Mouse (Mus musculus) MEL (cell line): ENCODE results near the gene Ccm2. TPM values are rescaled to one million over a fixed set of nuclear protein-coding genes. Genes with fewer than 3 reads are reported as not detected.
A peak's percentile ranks its signal among the peaks of the same experiment; 100 is the strongest.

Source experiments
- DNase-seq: peaks from one replicate; pipeline ENCODE4 v3.0.0; 2011; ENCODE audit warnings: low read depth, low spot score
- H3K27ac ChIP-seq: 2 replicates; pipeline ENCODE4 v1.5.1; 2012; ENCODE audit warnings: low read depth, mild to moderate bottlenecking, control low read depth, low read length, moderate library complexity; ENCODE audit not compliant: control insufficient read depth
- H3K27me3 ChIP-seq, 2 experiments: fragments of 150-350 bp in 1 of 2; sonication (generic) in 1 of 2; 2 replicates each; pipeline ENCODE4 v1.6.1; 2012; ENCODE audit warnings: low read length in 2 of 2, mild to moderate bottlenecking in 2 of 2, improper control_type of control experiment in 1 of 2, moderate library complexity in 1 of 2; ENCODE audit not compliant: insufficient read depth in 2 of 2, control insufficient read depth in 1 of 2
- H3K36me3 ChIP-seq, 2 experiments: 2 replicates each; pipeline ENCODE4 v1.6.1; 2012 to 2014; ENCODE audit warnings: low read length in 2 of 2, improper control_type of control experiment in 1 of 2, inconsistent platforms in 1 of 2, mild to moderate bottlenecking in 1 of 2; ENCODE audit not compliant: insufficient read depth in 2 of 2, control insufficient read depth in 1 of 2
- H3K4me1 ChIP-seq, 2 experiments: fragments of 150-350 bp in 1 of 2; sonication (generic) in 1 of 2; 2 replicates each; pipeline ENCODE4 v1.6.1; 2012; ENCODE audit warnings: low read length in 2 of 2, improper control_type of control experiment in 1 of 2, mild to moderate bottlenecking in 1 of 2; ENCODE audit not compliant: insufficient read depth in 2 of 2, control insufficient read depth in 1 of 2
- H3K4me3 ChIP-seq, 2 experiments: fragments of 150-350 bp in 1 of 2; sonication (generic) in 1 of 2; 2 replicates each; pipeline ENCODE4 v1.5.1; 2012; ENCODE audit warnings: low read depth in 2 of 2, low read length in 2 of 2, mild to moderate bottlenecking in 2 of 2, moderate library complexity in 2 of 2, control low read depth in 1 of 2, improper control_type of control experiment in 1 of 2; ENCODE audit not compliant: control insufficient read depth in 1 of 2, insufficient read depth in 1 of 2
- H3K79me2 ChIP-seq: 2 replicates; pipeline ENCODE4 v1.6.1; 2012; ENCODE audit warnings: mild to moderate bottlenecking, low read length, moderate library complexity; ENCODE audit not compliant: control insufficient read depth, poor library complexity, insufficient read depth
- H3K9ac ChIP-seq: 2 replicates; pipeline ENCODE4 v1.6.1; 2012; ENCODE audit warnings: low read depth, mild to moderate bottlenecking, control low read depth, low read length, moderate library complexity; ENCODE audit not compliant: control insufficient read depth, poor library complexity, severe bottlenecking
- H3K9me3 ChIP-seq: fragments of 150-350 bp; sonication (generic); replicated peaks from 2 replicates; pipeline ENCODE4 v1.6.1; 2012; ENCODE audit warnings: mild to moderate bottlenecking, low read length, improper control_type of control experiment, moderate library complexity; ENCODE audit not compliant: insufficient read depth
- BHLHE40 ChIP-seq: IDR thresholded peaks from 2 replicates; pipeline ENCODE4 v1.6.1; 2012; ENCODE audit warnings: low read depth, mild to moderate bottlenecking, inconsistent platforms, low read length, improper control_type of control experiment, borderline replicate concordance
- CHD1 ChIP-seq: IDR thresholded peaks from 2 replicates; pipeline ENCODE4 v1.6.1; 2012; ENCODE audit warnings: low read depth, mild to moderate bottlenecking, inconsistent platforms, low read length, improper control_type of control experiment
- CHD2 ChIP-seq: IDR thresholded peaks from 2 replicates; pipeline ENCODE4 v1.6.1; 2011; ENCODE audit warnings: low read length, improper control_type of control experiment
- E2F4 ChIP-seq: IDR thresholded peaks from 2 replicates; pipeline ENCODE4 v1.6.1; 2011; ENCODE audit warnings: low read depth, low read length, improper control_type of control experiment, borderline replicate concordance
- EP300 ChIP-seq, 2 experiments: IDR thresholded peaks; 2 replicates each; pipeline ENCODE4 v1.6.1; 2011; ENCODE audit warnings: improper control_type of control experiment in 2 of 2, low read length in 2 of 2, low read depth in 1 of 2, mild to moderate bottlenecking in 1 of 2
- ETS1 ChIP-seq: IDR thresholded peaks from 2 replicates; pipeline ENCODE4 v1.6.1; 2012; ENCODE audit warnings: low read depth, mild to moderate bottlenecking, inconsistent platforms, low read length, improper control_type of control experiment, moderate library complexity
- GABPA ChIP-seq: IDR thresholded peaks from 2 replicates; pipeline ENCODE4 v1.6.1; 2012; ENCODE audit warnings: low read depth, mild to moderate bottlenecking, inconsistent platforms, low read length, improper control_type of control experiment, moderate library complexity
- GATA1 ChIP-seq: IDR thresholded peaks from 2 replicates; pipeline ENCODE4 v1.6.1; 2011; ENCODE audit warnings: low read depth, low read length, improper control_type of control experiment
- HCFC1 ChIP-seq: IDR thresholded peaks from 2 replicates; pipeline ENCODE4 v1.6.1; 2012; ENCODE audit warnings: low read depth, mild to moderate bottlenecking, inconsistent platforms, low read length, improper control_type of control experiment, moderate library complexity
- JUND ChIP-seq: IDR thresholded peaks from 2 replicates; pipeline ENCODE4 v1.6.1; 2011; ENCODE audit warnings: low read depth, mild to moderate bottlenecking, improper control_type of control experiment, low read length
- MAX ChIP-seq: IDR thresholded peaks from 2 replicates; pipeline ENCODE4 v1.6.1; 2011; ENCODE audit warnings: low read length, improper control_type of control experiment
- MAZ ChIP-seq: IDR thresholded peaks from 2 replicates; pipeline ENCODE4 v1.6.1; 2012; ENCODE audit warnings: low read depth, mild to moderate bottlenecking, inconsistent platforms, low read length, improper control_type of control experiment
- MEF2A ChIP-seq: IDR thresholded peaks from 2 replicates; pipeline ENCODE4 v1.6.1; 2014; ENCODE audit warnings: low read depth, mild to moderate bottlenecking, inconsistent platforms, low read length, improper control_type of control experiment; ENCODE audit not compliant: poor library complexity, insufficient replicate concordance, severe bottlenecking; ENCODE audit errors: extremely low read depth
- MXI1 ChIP-seq: IDR thresholded peaks from 2 replicates; pipeline ENCODE4 v1.6.1; 2011; ENCODE audit warnings: mild to moderate bottlenecking, low read depth, low read length, improper control_type of control experiment
- MYB ChIP-seq: IDR thresholded peaks from 2 replicates; pipeline ENCODE4 v1.6.1; 2011; ENCODE audit warnings: mild to moderate bottlenecking, low read depth, low read length, improper control_type of control experiment
- NELFE ChIP-seq: IDR thresholded peaks from 2 replicates; pipeline ENCODE4 v1.6.1; 2011; ENCODE audit warnings: low read depth, low read length, improper control_type of control experiment
- POLR2A ChIP-seq, 2 experiments: IDR thresholded peaks; 2 replicates each; pipeline ENCODE4 v1.6.1; 2011 to 2012; ENCODE audit warnings: low read length in 2 of 2, mild to moderate bottlenecking in 2 of 2, control low read depth in 1 of 2, improper control_type of control experiment in 1 of 2, low read depth in 1 of 2, moderate library complexity in 1 of 2; ENCODE audit not compliant: control insufficient read depth in 1 of 2, insufficient read depth in 1 of 2, poor library complexity in 1 of 2
- POLR2AphosphoS2 ChIP-seq: IDR thresholded peaks from 2 replicates; pipeline ENCODE4 v1.6.1; 2011; ENCODE audit warnings: low read length, improper control_type of control experiment
- POLR2AphosphoS5 ChIP-seq: IDR thresholded peaks from 2 replicates; pipeline ENCODE4 v1.6.1; 2012; ENCODE audit warnings: low read depth, borderline replicate concordance, mild to moderate bottlenecking, inconsistent platforms, low read length, moderate library complexity, mixed read lengths
- RAD21 ChIP-seq: IDR thresholded peaks from 2 replicates; pipeline ENCODE4 v1.6.1; 2011; ENCODE audit warnings: mild to moderate bottlenecking, low read depth, low read length, improper control_type of control experiment
- RCOR1 ChIP-seq: IDR thresholded peaks from 2 replicates; pipeline ENCODE4 v1.6.1; 2012; ENCODE audit warnings: low read depth, mild to moderate bottlenecking, inconsistent platforms, low read length, improper control_type of control experiment
- SIN3A ChIP-seq: IDR thresholded peaks from 2 replicates; pipeline ENCODE4 v1.6.1; 2012; ENCODE audit warnings: low read length, improper control_type of control experiment, inconsistent platforms
- SMC3 ChIP-seq: IDR thresholded peaks from 2 replicates; pipeline ENCODE4 v1.6.1; 2011; ENCODE audit warnings: low read depth, low read length, improper control_type of control experiment
- TAL1 ChIP-seq: IDR thresholded peaks from 2 replicates; pipeline ENCODE4 v1.6.1; 2012; ENCODE audit warnings: mild to moderate bottlenecking, inconsistent platforms, low read length, moderate library complexity, mixed read lengths
- TBP ChIP-seq: IDR thresholded peaks from 2 replicates; pipeline ENCODE4 v1.8.0; 2011; ENCODE audit warnings: low read depth, low read length, improper control_type of control experiment
- TCF12 ChIP-seq: IDR thresholded peaks from 2 replicates; pipeline ENCODE4 v1.6.1; 2014; ENCODE audit warnings: low read depth, mild to moderate bottlenecking, inconsistent platforms, low read length, improper control_type of control experiment, moderate library complexity
- UBTF ChIP-seq: IDR thresholded peaks from 2 replicates; pipeline ENCODE4 v1.6.1; 2012; ENCODE audit warnings: low read depth, mild to moderate bottlenecking, inconsistent platforms, low read length, improper control_type of control experiment, moderate library complexity, borderline replicate concordance; ENCODE audit not compliant: insufficient read depth
- USF1 ChIP-seq: IDR thresholded peaks from 2 replicates; pipeline ENCODE4 v1.6.1; 2014; ENCODE audit warnings: low read depth, mild to moderate bottlenecking, inconsistent platforms, low read length, improper control_type of control experiment, moderate library complexity
- USF2 ChIP-seq, 2 experiments: IDR thresholded peaks; 2 replicates each; pipeline ENCODE4 v1.6.1; 2011 to 2012; ENCODE audit warnings: improper control_type of control experiment in 2 of 2, low read length in 2 of 2, borderline replicate concordance in 1 of 2, inconsistent platforms in 1 of 2, low read depth in 1 of 2, mild to moderate bottlenecking in 1 of 2; ENCODE audit not compliant: insufficient read depth in 1 of 2
- ZC3H11A ChIP-seq: IDR thresholded peaks from 2 replicates; pipeline ENCODE4 v1.6.1; 2012; ENCODE audit warnings: low read depth, mild to moderate bottlenecking, inconsistent platforms, low read length, improper control_type of control experiment
- ZMIZ1 ChIP-seq: IDR thresholded peaks from 2 replicates; pipeline ENCODE4 v1.6.1; 2012; ENCODE audit warnings: low read depth, mild to moderate bottlenecking, inconsistent platforms, low read length, improper control_type of control experiment, moderate library complexity
- ZNF384 ChIP-seq: IDR thresholded peaks from 2 replicates; pipeline ENCODE4 v1.6.1; 2012; ENCODE audit warnings: low read depth, mild to moderate bottlenecking, inconsistent platforms, low read length, improper control_type of control experiment
- polyA plus RNA-seq, 2 experiments: library from polyadenylated mRNA; stranded (reverse) in 1 of 2; unstranded in 1 of 2; fragments of >175 nt in 1 of 2; fragments of >200 nt in 1 of 2; gene quantifications; 2 replicates each; pipeline versions ENCODE4 v1.2.1 to v1.2.4; 2012; ENCODE audit warnings: low replicate concordance in 2 of 2, low read depth in 1 of 2; ENCODE audit not compliant: insufficient read length in 2 of 2, insufficient read depth in 1 of 2, missing spikeins in 1 of 2
- total RNA-seq: library from RNA; depleted of rRNA; stranded (reverse); fragments of 300-350 nt; gene quantifications from 2 replicates; pipeline ENCODE4 v1.2.3, GENCODE M21; 2012

Ccm2 gene
- total and polyA plus RNA-seq, 3 experiments: 49.2 to 66.4 TPM; not detected in 1

- H3K36me3 ChIP-seq: peaks cover 2 to 57% of the 10 kb centered on the region in 2 experiments
Measured at GRCm38 (mm10) chr11:6563201-6563600, 16.5 kb downstream of the Ccm2 start.

DNA sequence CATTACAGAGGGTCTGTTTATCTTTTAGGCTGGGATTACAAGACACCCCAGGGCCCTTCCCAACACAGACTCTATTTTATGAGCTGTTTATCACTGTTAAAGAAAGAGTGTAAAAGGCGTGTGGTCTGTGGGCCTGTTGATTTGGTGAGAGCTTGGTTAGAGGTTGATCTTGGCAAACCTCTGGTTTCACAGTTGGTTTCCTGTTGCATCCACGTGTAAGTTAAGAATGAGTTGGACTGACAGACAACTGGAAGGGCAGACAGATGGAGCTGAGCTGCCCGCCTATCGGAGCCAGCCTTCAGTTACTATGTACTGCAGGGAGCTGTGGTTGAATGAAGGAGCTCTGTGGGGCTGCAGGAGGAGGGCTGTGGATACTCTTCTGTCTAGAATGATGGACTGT lies 19.8 kb downstream of the Ccm2 start:
- Histone ChIP-seq H3K9me3 (no peaks in the 10 kb centered on the region), H3K36me3 (peaks cover 5 to 39% of the 10 kb centered on the region in 2 experiments), H3K27ac (no peak overlapping the region), H3K79me2 (peaks cover 41% of the 10 kb centered on the region), H3K9ac (no peak overlapping the region), H3K4me3 (no peak overlapping the region), H3K4me1 (peaks cover 27 to 35% of the 10 kb centered on the region in 2 experiments), H3K27me3 (no peaks in the 10 kb centered on the region)
- peak; percentile 36 for DNase-seq
- TF ChIP-seq CHD1 (no peak), MEF2A (peak; percentile 5; the same call in 1 of the 2 replicates), MAZ (no peak), GATA1 (no peak), ZMIZ1 (no peak), TCF12 (peak; percentile 46), TBP (no peak), GABPA (no peak), BHLHE40 (no peak), POLR2AphosphoS5 (no peak), MAX (0 out of 2 replicates have a peak, but pooled peaks have one; percentile 48), JUND (no peak), CHD2 (no peak), EP300 (IDR thresholded peaks at IDR 0.05; ENCODE audit: low read depth in 1 of 2, low read length in 2 of 2) (peak; percentile 23 to 54; a peak in 2 of 4 replicates), POLR2A (IDR thresholded peaks at IDR 0.05; ENCODE audit: control insufficient read depth in 1 of 2, insufficient read depth in 1 of 2, low read depth in 1 of 2, low read length in 2 of 2, poor library complexity in 1 of 2) (no peak), USF2 (IDR thresholded peaks at IDR 0.05; ENCODE audit: borderline replicate concordance in 1 of 2, insufficient read depth in 1 of 2, low read depth in 1 of 2, low read length in 2 of 2) (no peak), POLR2AphosphoS2 (no peak), SIN3A (peak; percentile 67), RCOR1 (0 out of 2 replicates have a peak, but pooled peaks have one; percentile 50), RAD21 (no peak), HCFC1 (no peak), ZNF384 (no peak), TAL1 (no peak), USF1 (no peak), ZC3H11A (no peak), UBTF (no peak), E2F4 (no peak), MXI1 (peak; percentile 82), ETS1 (peak; percentile 48; the same call in 1 of the 2 replicates), NELFE (0 out of 2 replicates have a peak, but pooled peaks have one; percentile 22)

More at GRCm38 (mm10) chr11:6563201-6563600, 16.5 kb downstream of the Ccm2 start:
- H3K9me3 ChIP-seq: no peaks in the 10 kb centered on the region
- H3K4me3 ChIP-seq: no peak overlapping the region
- peaks cover 59% of the 10 kb centered on the region for H3K79me2 ChIP-seq
- peaks cover 55 to 56% of the 10 kb centered on the region in 2 experiments for H3K4me1 ChIP-seq
- DNase-seq: no peak
- H3K27ac ChIP-seq: peak overlapping the region; percentile 54
- H3K9ac ChIP-seq: no peak overlapping the region
- H3K27me3 ChIP-seq: no peaks in the 10 kb centered on the region
- TF ChIP-seq GATA1 (peak; percentile 83), EP300 (IDR thresholded peaks at IDR 0.05; ENCODE audit: low read depth in 1 of 2, low read length in 2 of 2) (peak; percentile 62 to 82; a peak in 3 of 4 replicates), SMC3 (no peak), MYB (peak; percentile 58; the same call in 1 of the 2 replicates), ZNF384 (0 out of 2 replicates have a peak, but pooled peaks have one; percentile 13)
